Mouse (Mus musculus) hindbrain, embryonic 11.5 days (tissue): ENCODE results near the gene Tnfrsf21. TPM values are rescaled to one million over a fixed set of nuclear protein-coding genes. Genes with fewer than 3 reads are reported as not detected.

Source experiments
- ATAC-seq: fragments of 200-750 bp; cut with Nextera tagmentation; 2 replicates; pipeline ENCODE4 v1.8.0; 2017; ENCODE audit warnings: mild to moderate bottlenecking, moderate TSS enrichment, moderate library complexity; ENCODE audit not compliant: low FRiP score
- DNase-seq: peaks from one replicate; pipeline ENCODE4 v3.0.0-alpha.2; 2015; ENCODE audit warnings: low spot score
- H3K27ac ChIP-seq: fragments of 300-500 bp; sonication (generic); 2 replicates; pipeline ENCODE4 v1.5.1; 2014; ENCODE audit warnings: mild to moderate bottlenecking, low read depth, low read length
- H3K27me3 ChIP-seq: fragments of 300-500 bp; sonication (generic); 2 replicates; pipeline ENCODE4 v1.6.1; 2014; ENCODE audit warnings: mild to moderate bottlenecking, low read length, moderate library complexity, mixed read lengths; ENCODE audit not compliant: control insufficient read depth, insufficient read depth
- H3K36me3 ChIP-seq: fragments of 300-500 bp; sonication (generic); 2 replicates; pipeline ENCODE4 v1.6.1; 2014; ENCODE audit warnings: mild to moderate bottlenecking, low read length, moderate library complexity, mixed read lengths; ENCODE audit not compliant: control insufficient read depth, insufficient read depth
- H3K4me1 ChIP-seq: fragments of 300-500 bp; sonication (generic); replicated peaks from 2 replicates; pipeline ENCODE4 v1.6.1; 2014; ENCODE audit warnings: low read length, mixed read lengths; ENCODE audit not compliant: control insufficient read depth, insufficient read depth
- H3K4me2 ChIP-seq: fragments of 300-500 bp; sonication (generic); replicated peaks from 2 replicates; pipeline ENCODE4 v1.6.1; 2014; ENCODE audit warnings: mild to moderate bottlenecking, low read depth, low read length
- H3K4me3 ChIP-seq: fragments of 300-500 bp; sonication (generic); 2 replicates; pipeline ENCODE4 v1.5.1; 2014; ENCODE audit warnings: low read depth, low read length
- H3K9ac ChIP-seq: fragments of 300-500 bp; sonication (generic); 2 replicates; pipeline ENCODE4 v1.6.1; 2014; ENCODE audit warnings: low read depth, low read length
- H3K9me3 ChIP-seq: fragments of 300-500 bp; sonication (generic); 2 replicates; pipeline ENCODE4 v1.6.1; 2016; ENCODE audit warnings: low read length; ENCODE audit not compliant: control insufficient read depth
- WGBS: fragments of 180-500 bp; shearing (Covaris S2); extraction: QIAGEN DNeasy Blood & Tissue Kit; methylation state at CpG from one replicate; pipeline ENCODE4 v1.1.7; 2014; 5-methylcytosine and 5-hydroxymethylcytosine counted together
- polyA plus RNA-seq: library from polyadenylated mRNA; unstranded; fragments of >200 nt; fragmentation: Nextera tagmentation; extraction: Ambion mirVana; gene quantifications from 2 replicates; pipeline ENCODE4 v1.2.1, GENCODE M21; 2014

The Tnfrsf21 gene
- 29.5 and 32.4 TPM in 2 replicates for polyA plus RNA-seq

DNA sequence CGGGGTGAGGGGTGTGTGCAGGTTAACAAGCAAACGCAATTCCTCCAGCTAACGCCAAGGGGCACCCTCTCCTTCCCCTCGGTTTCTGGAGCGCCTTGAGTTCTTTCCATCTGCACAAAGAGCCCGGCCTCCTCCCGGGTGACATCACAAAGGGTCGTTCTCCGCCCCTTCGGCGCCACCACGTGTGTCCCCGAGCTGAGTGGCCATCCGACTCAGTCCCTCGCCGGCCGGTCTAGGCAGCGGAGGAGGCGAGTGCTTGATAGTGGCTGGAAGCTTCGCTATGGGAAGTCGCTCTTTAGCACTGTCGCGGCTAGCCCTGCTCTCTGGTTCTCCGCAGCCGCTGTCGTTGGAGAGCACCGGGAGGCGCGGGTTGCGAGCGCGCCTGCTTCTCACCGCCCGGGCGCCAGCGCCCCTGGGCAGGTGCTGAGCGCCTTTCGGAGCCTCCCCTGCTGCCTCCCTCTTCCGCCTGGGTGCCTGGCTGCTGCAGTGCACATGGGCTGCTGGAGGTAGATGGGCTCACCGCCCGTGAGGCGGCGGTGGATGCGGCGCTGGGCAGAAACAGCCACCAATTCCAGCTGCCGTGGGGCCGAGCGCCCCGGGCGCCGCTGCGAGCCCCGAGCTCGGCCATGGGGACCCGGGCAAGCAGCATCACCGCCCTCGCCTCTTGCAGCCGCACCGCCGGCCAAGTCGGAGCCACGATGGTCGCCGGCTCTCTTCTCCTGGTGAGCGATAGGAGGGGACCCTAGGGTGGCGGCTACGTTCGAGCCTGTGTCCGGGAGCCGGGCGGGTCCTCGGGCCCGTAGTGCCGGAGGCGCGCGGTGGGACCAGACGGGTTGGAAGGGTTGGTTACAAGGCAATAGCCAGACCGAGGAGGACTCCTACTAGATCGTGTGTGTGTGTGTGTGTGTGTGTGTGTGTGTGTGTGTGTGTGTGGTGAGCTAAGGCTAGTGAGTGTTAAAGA is at the start of gene Tnfrsf21:
Tnfrsf21 (plus strand) TSS at position 185 of the 961 bp plus-strand sequence.
- ATAC-seq (peak; percentile 96), DNase-seq (peak; percentile 94)
- H3K9ac ChIP-seq, result peak within 1 kb of the TSS; percentile 95
- no peaks in the 10 kb centered on the region for H3K4me1 ChIP-seq
- WGBS, result under 1% methylated on average over 70 of the region's 80 CpGs
- H3K9me3 ChIP-seq, result no peaks in the 10 kb centered on the region
- H3K4me2 ChIP-seq, result peak within 1 kb of the TSS; percentile 77
- no peaks in the 10 kb centered on the region for H3K27me3 ChIP-seq
- H3K4me3 ChIP-seq, result peak within 1 kb of the TSS; percentile 87
- H3K27ac ChIP-seq, result peak within 1 kb of the TSS; percentile 90
- H3K36me3 ChIP-seq, result no peaks in the 10 kb centered on the region

GRCm38 (mm10) chr17:42968174-42968573 is 48.2 kb upstream of the Tnfrsf21 start:
- Histone ChIP-seq H3K4me3 (no peak overlapping the region), H3K9ac (no peak overlapping the region), H3K27me3 (no peaks in the 10 kb centered on the region), H3K36me3 (no peaks in the 10 kb centered on the region), H3K27ac (no peak overlapping the region), H3K4me2 (no peak overlapping the region), H3K9me3 (no peaks in the 10 kb centered on the region), H3K4me1 (no peaks in the 10 kb centered on the region)
- 86% methylated on average over 2 of the region's 2 CpGs for WGBS
- DNase-seq (no peak), ATAC-seq (no peak)

- Histone ChIP-seq H3K9ac (no peak overlapping the region), H3K9me3 (no peaks in the 10 kb centered on the region), H3K27ac (no peak overlapping the region), H3K36me3 (no peaks in the 10 kb centered on the region), H3K4me1 (no peaks in the 10 kb centered on the region), H3K4me3 (no peak overlapping the region), H3K4me2 (no peak overlapping the region), H3K27me3 (no peaks in the 10 kb centered on the region)
- no peak for DNase-seq
- no peak for ATAC-seq
- 81% methylated on average over 18 of the region's 18 CpGs for WGBS
Measured at GRCm38 (mm10) chr17:42975312-42975996, 40.9 kb upstream of the Tnfrsf21 start.

DNA sequence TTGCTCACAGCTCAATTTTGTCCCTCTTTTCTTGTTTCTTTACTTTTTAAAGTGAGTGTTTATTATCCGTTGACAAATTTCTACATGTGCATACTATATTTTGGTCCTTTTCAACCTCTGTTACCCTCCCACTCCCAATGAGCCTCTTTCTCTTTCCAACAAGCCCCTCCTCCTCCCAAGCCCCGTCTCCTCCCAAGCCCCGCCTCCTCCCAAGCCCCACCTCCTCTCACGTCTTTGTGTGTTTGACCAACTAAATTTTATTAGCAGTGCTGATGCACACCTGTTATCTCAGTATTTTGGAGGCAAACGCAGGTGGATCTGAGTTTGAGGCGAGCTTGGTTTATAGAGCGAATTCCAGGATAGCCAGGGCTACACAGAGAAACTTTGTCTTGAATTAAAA is 38.6 kb upstream of the Tnfrsf21 start:
- Histone ChIP-seq H3K4me1 (no peaks in the 10 kb centered on the region), H3K36me3 (no peaks in the 10 kb centered on the region), H3K9me3 (no peaks in the 10 kb centered on the region), H3K4me3 (no peak overlapping the region), H3K4me2 (no peak overlapping the region), H3K27me3 (no peaks in the 10 kb centered on the region), H3K27ac (no peak overlapping the region), H3K9ac (no peak overlapping the region)
- no peak for ATAC-seq
- DNase-seq, result no peak
- WGBS, result 78% methylated on average over 7 of the region's 7 CpGs

DNA sequence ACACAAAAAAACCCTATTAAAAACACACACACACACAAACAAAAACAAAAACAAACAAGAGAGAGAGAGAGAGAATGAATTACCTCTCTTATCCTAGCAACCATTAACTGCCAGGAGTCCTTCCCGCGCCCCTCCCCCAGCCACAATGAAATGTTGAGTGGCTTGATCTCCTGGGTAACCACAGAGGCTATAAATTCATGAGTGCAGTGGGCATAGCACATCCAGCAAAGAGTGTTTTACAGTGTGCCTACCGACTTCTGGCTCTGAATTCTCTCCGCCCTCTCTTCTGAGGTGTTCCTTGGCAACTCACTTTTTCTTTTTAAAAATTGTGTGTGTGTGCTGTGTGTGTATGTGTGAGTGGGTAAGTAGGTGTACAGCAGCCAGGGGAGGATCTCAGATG is 38.0 kb upstream of the Tnfrsf21 start:
- Histone ChIP-seq H3K27ac (no peak overlapping the region), H3K9ac (no peak overlapping the region), H3K4me3 (no peak overlapping the region), H3K36me3 (no peaks in the 10 kb centered on the region), H3K9me3 (no peaks in the 10 kb centered on the region), H3K4me1 (no peaks in the 10 kb centered on the region), H3K27me3 (no peaks in the 10 kb centered on the region), H3K4me2 (no peak overlapping the region)
- ATAC-seq, result no peak
- 78% methylated on average over 4 of the region's 4 CpGs for WGBS
- DNase-seq, result peak; percentile 13

GRCm38 (mm10) chr17:42981806-42982205 is 34.5 kb upstream of the Tnfrsf21 start:
- WGBS, result 88% methylated on average over 3 of the region's 3 CpGs
- no peaks in the 10 kb centered on the region for H3K27me3 ChIP-seq
- no peak for DNase-seq

DNA sequence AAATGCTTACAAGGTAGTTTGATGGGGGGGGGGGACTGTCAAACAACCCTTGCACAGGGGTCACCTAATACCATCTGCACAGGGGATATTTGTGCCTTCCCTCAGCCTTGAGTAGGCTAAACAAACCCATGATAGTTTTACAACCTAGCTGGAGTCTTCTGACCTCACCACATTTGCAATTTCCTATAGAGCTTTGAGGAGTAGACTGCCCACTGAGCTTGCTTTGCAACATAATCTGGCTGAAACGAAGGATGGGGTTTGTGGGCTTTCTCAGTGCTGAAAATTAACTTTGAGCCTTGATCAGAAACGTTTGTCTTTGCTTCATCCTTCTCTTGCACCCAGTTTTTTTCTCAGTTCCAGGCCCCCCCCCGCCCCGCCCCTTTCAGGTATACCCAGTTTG is 33.8 kb upstream of the Tnfrsf21 start:
- WGBS, result 43% methylated on average over 4 of the region's 4 CpGs
- H3K36me3 ChIP-seq, result no peaks in the 10 kb centered on the region
- no peak overlapping the region for H3K4me2 ChIP-seq
- H3K4me3 ChIP-seq, result no peak overlapping the region
- ATAC-seq (no peak), DNase-seq (no peak)
- H3K27ac ChIP-seq, result no peak overlapping the region
- no peaks in the 10 kb centered on the region for H3K4me1 ChIP-seq
- H3K9ac ChIP-seq, result no peak overlapping the region
- H3K27me3 ChIP-seq, result no peaks in the 10 kb centered on the region
- H3K9me3 ChIP-seq, result no peaks in the 10 kb centered on the region

More at GRCm38 (mm10) chr17:42981806-42982205, 34.5 kb upstream of the Tnfrsf21 start:
- H3K9me3 ChIP-seq, result no peaks in the 10 kb centered on the region
- H3K4me2 ChIP-seq, result no peak overlapping the region
- ATAC-seq, result no peak
- no peaks in the 10 kb centered on the region for H3K4me1 ChIP-seq
- H3K27ac ChIP-seq, result no peak overlapping the region
- no peaks in the 10 kb centered on the region for H3K36me3 ChIP-seq
- no peak overlapping the region for H3K4me3 ChIP-seq
- no peak overlapping the region for H3K9ac ChIP-seq

DNA sequence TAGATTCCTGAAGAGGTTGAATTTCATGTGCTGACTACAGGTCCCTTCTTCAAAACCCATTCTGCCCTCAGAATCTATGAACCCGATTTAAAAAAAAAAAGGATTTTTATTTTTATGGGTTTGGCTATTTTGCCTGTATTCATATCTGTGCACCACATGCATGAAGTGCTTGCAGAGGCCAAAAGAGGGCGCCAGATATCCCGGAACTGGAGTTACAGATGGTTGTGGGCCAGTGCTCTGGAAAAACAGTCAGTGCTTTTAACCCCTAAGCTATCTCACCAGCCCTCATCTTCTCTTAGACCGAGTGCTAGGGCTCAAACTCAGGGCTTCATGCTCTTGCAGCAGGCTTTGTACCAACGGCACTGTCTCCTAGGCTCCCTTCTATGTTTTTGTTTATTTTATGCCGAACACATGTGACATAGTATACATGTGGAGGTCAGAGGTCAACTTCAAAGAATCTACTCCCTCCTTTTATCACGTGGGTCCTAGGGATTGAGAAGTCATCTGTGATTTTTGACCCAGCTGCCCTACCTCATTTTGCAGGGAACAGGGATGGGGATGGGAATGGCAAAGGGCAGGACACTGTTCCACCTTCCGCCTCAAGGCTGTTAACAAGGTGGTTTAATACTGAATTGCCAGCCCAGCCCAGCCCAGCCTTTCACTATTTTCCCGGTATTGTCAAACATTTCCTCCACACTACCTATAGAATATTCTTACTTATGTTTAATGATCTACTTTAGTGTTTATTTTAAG is 30.3 kb upstream of the Tnfrsf21 start:
- Histone ChIP-seq H3K9me3 (no peaks in the 10 kb centered on the region), H3K27me3 (no peaks in the 10 kb centered on the region), H3K4me2 (no peak overlapping the region), H3K9ac (no peak overlapping the region), H3K36me3 (no peaks in the 10 kb centered on the region), H3K27ac (no peak overlapping the region), H3K4me1 (no peaks in the 10 kb centered on the region), H3K4me3 (no peak overlapping the region)
- peak; percentile 37 for DNase-seq
- no peak for ATAC-seq
- 53% methylated on average over 9 of the region's 9 CpGs for WGBS
